Mouse (Mus musculus) midbrain, embryonic 14.5 days (tissue): ENCODE measurements around the gene Tasp1. TPM values are rescaled to one million over a fixed set of nuclear protein-coding genes. Genes with fewer than 3 reads are reported as not detected.
"Not testable (repeated sequence)": the region's sequence is repeated elsewhere in the genome, so short reads cannot be mapped to it uniquely, and the experiment has no call there.

Experiments
- ATAC-seq: fragments of 200-750 bp; cut with Nextera tagmentation; 2 replicates; pipeline ENCODE4 v1.8.0; 2017; ENCODE audit warnings: moderate number of reproducible peaks, moderate library complexity; ENCODE audit not compliant: low FRiP score, low TSS enrichment
- DNase-seq: peaks from one replicate; pipeline ENCODE4 v3.0.0-alpha.2; 2015
- H3K27ac ChIP-seq: fragments of 300-500 bp; sonication (generic); replicated peaks from 2 replicates; pipeline ENCODE4 v1.5.1; 2014; ENCODE audit warnings: mild to moderate bottlenecking, low read depth, low read length, moderate library complexity
- H3K27me3 ChIP-seq: fragments of 300-500 bp; sonication (generic); 2 replicates; pipeline ENCODE4 v1.6.1; 2014; ENCODE audit warnings: low read length, control low read depth, mixed read lengths; ENCODE audit not compliant: control insufficient read depth, insufficient read depth
- H3K36me3 ChIP-seq: fragments of 300-500 bp; sonication (generic); 2 replicates; pipeline ENCODE4 v1.6.1; 2014; ENCODE audit warnings: low read length, control low read depth; ENCODE audit not compliant: control insufficient read depth, insufficient read depth
- H3K4me1 ChIP-seq: fragments of 300-500 bp; sonication (generic); 2 replicates; pipeline ENCODE4 v1.6.1; 2014; ENCODE audit warnings: mild to moderate bottlenecking, antibody characterized with exemption, low read length, control low read depth; ENCODE audit not compliant: control insufficient read depth, insufficient read depth
- H3K4me2 ChIP-seq: fragments of 300-500 bp; sonication (generic); 2 replicates; pipeline ENCODE4 v1.6.1; 2014; ENCODE audit warnings: mild to moderate bottlenecking, low read length, moderate library complexity
- H3K4me3 ChIP-seq: fragments of 300-500 bp; sonication (generic); replicated peaks from 2 replicates; pipeline ENCODE4 v1.5.1; 2014; ENCODE audit warnings: low read depth, low read length
- H3K9ac ChIP-seq: fragments of 300-500 bp; sonication (generic); replicated peaks from 2 replicates; pipeline ENCODE4 v1.6.1; 2014; ENCODE audit warnings: mild to moderate bottlenecking, low read length, moderate library complexity
- H3K9me3 ChIP-seq: fragments of 300-500 bp; sonication (generic); 2 replicates; pipeline ENCODE4 v1.6.1; 2016; ENCODE audit warnings: low read length, control low read depth, mixed read lengths; ENCODE audit not compliant: control insufficient read depth
- WGBS: fragments of 180-500 bp; shearing (Covaris S2); extraction: QIAGEN DNeasy Blood & Tissue Kit; methylation state at CpG from one replicate; pipeline ENCODE4 v1.1.7; 2014; 5-methylcytosine and 5-hydroxymethylcytosine counted together
- polyA plus RNA-seq: library from polyadenylated mRNA; unstranded; fragments of >200 nt; fragmentation: Nextera tagmentation; extraction: Ambion mirVana; gene quantifications from 2 replicates; pipeline ENCODE4 v1.2.1, GENCODE M21; 2014

The Tasp1 gene
- polyA plus RNA-seq, 1 experiment from 2014 or later, result 19.8 TPM

DNA sequence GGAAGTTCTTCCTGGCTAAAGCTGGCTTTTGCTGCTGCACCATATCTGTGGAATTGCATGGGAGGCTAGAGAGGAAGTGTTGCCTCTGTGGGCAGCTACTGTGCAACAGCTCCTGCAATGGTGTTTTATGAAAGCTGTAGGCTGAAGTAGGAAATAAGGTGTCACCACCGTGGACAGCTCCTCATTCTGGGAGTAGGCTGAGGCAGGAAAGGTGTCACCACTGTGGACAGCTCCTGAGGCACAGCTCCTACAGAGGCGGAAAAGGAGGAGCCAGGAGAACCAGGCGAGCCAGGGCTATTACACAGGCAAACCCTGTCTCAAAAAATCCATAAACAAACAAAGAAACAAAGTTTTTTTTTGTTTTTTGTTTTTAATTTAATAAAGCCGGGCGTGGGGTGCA lies 29.4 kb upstream of the Tasp1 start:
- no peaks in the 10 kb centered on the region for H3K27me3 ChIP-seq
- H3K27ac ChIP-seq, result no peak overlapping the region
- no peak overlapping the region for H3K4me3 ChIP-seq
- no peaks in the 10 kb centered on the region for H3K4me1 ChIP-seq
- DNase-seq (no peak), ATAC-seq (no peak)
- 89% methylated on average over 5 of the region's 5 CpGs for WGBS
- H3K9me3 ChIP-seq, result no peaks in the 10 kb centered on the region
- H3K4me2 ChIP-seq, result no peak overlapping the region
- H3K9ac ChIP-seq, result no peak overlapping the region
- no peaks in the 10 kb centered on the region for H3K36me3 ChIP-seq

DNA sequence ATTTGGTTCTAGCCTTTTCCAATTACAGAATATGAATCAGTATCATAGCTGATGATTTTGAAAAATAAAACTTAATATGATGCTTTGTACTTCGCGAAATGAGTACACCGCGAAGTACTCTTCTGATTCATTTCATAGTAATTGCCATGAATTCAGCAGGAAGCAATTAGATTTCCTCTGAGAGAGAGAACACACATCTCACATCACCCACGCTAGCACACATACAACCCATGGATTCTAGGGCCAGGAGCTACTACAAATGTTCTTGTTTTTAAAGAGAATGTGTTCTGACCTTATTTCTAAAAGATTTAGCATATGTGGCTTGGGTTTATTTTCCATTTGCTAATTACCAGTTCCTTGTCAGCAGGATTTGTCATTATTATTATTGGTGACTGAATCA lies 26.8 kb upstream of the Tasp1 start:
- DNase-seq (no peak), ATAC-seq (no peak)
- 93% methylated on average over 5 of the region's 5 CpGs for WGBS
- Histone ChIP-seq H3K4me1 (no peaks in the 10 kb centered on the region), H3K4me3 (no peak overlapping the region), H3K9ac (no peak overlapping the region), H3K4me2 (no peak overlapping the region), H3K9me3 (no peaks in the 10 kb centered on the region), H3K36me3 (no peaks in the 10 kb centered on the region), H3K27ac (no peak overlapping the region), H3K27me3 (no peaks in the 10 kb centered on the region)

DNA sequence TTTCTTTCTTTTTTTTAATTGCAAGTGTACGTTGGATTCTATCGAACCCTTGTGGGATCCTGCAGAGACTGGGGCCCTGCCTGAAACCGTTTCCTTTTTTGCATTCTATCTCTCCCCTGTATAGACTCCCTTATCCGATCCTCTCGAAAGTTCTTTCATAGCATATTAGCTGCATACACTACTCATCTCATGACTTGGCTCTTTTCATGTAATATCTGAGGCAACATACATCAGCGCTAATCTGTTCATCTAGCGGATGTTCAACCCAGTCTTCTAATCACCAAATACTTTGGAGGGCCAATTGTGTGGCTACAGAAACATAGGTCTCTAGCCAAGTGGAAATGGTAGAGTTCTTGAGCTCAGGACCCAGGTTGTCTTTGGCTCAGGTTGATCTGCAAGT lies 17.6 kb upstream of the Tasp1 start:
- Histone ChIP-seq H3K27me3 (no peaks in the 10 kb centered on the region), H3K9me3 (no peaks in the 10 kb centered on the region), H3K36me3 (no peaks in the 10 kb centered on the region), H3K9ac (no peak overlapping the region), H3K4me2 (no peak overlapping the region), H3K4me3 (no peak overlapping the region), H3K27ac (no peak overlapping the region), H3K4me1 (no peaks in the 10 kb centered on the region)
- DNase-seq (no peak), ATAC-seq (no peak)
- 95% methylated on average over 7 of the region's 7 CpGs for WGBS

DNA sequence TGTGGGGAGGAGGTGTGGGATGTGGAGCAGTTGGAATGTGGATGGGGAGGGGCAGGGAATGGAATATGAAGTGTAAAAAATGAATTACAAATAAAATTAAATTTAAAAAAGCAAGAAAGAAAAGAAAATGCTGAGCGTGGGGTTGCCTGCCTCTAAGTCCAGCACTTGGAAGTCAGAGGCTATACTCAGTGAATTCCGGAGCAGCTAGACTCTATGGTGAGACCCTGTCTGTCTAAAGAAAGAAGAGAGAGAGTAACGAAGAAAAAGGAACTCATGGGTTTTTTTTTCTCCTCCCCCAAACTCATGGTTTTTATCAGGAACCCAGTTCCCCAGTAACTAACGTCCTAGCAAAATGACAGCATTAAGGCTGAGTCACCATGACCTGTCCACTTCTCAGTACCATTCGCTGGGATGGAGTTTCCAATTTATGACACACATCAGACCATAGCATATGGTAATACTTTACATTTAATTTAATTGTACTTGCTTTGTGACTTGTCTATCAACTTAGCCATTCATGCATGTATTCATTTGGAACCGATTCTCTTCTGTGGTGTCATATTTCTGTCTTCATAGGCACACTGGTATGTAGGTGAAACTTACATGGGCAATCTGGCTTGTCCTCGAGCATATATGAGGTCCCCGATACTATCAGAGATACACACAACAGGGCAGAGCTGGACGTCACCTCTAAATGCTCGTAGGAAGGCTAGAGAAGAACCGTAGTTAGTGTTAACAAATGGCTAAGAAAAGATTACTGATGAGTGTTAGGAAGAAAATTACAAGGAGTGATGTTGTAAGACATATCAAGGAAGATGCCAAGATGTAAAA lies 14.4 kb upstream of the Tasp1 start:
- no peak overlapping the region for H3K4me3 ChIP-seq
- ATAC-seq, result no peak
- no peaks in the 10 kb centered on the region for H3K9me3 ChIP-seq
- no peak overlapping the region for H3K4me2 ChIP-seq
- 91% methylated on average over 11 of the region's 11 CpGs for WGBS
- no peak overlapping the region for H3K9ac ChIP-seq
- no peak for DNase-seq
- no peaks in the 10 kb centered on the region for H3K27me3 ChIP-seq
- no peaks in the 10 kb centered on the region for H3K4me1 ChIP-seq
- H3K36me3 ChIP-seq, result no peaks in the 10 kb centered on the region
- no peak overlapping the region for H3K27ac ChIP-seq

DNA sequence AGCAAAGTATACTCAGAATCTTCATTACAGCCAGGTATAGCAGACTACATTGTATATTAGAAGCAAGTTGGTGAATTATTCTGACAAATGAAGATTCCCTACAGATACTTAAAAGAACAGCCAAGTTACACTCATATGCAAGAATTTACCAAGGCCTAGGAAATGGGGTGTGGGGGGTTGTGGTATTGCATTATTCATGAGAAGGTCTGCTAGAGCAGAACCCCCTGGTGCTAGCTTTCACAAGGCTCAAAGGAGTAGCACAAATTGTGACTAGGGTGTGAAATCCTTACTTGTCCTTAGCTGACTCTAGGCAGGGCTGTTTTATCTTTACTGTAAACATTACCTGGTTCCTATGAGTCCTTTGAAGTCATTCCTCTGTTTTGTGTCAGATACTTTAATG lies 12.7 kb upstream of the Tasp1 start:
- H3K36me3 ChIP-seq, H3K9ac ChIP-seq, ATAC-seq, H3K27ac ChIP-seq, H3K9me3 ChIP-seq, H3K4me1 ChIP-seq, H3K4me2 ChIP-seq, H3K4me3 ChIP-seq, DNase-seq, H3K27me3 ChIP-seq: not testable (repeated sequence)

- H3K9ac ChIP-seq, result no peak overlapping the region
- ATAC-seq (no peak), DNase-seq (no peak)
- WGBS, result 61% methylated on average over 6 of the region's 6 CpGs
- H3K27me3 ChIP-seq, result no peaks in the 10 kb centered on the region
- H3K4me1 ChIP-seq, result no peaks in the 10 kb centered on the region
- no peak overlapping the region for H3K4me2 ChIP-seq
- no peaks in the 10 kb centered on the region for H3K36me3 ChIP-seq
- no peak overlapping the region for H3K27ac ChIP-seq
- no peak overlapping the region for H3K4me3 ChIP-seq
- H3K9me3 ChIP-seq, result no peaks in the 10 kb centered on the region
Observed at GRCm38 (mm10) chr2:140078600-140079280, 12.1 kb upstream of the Tasp1 start.

DNA sequence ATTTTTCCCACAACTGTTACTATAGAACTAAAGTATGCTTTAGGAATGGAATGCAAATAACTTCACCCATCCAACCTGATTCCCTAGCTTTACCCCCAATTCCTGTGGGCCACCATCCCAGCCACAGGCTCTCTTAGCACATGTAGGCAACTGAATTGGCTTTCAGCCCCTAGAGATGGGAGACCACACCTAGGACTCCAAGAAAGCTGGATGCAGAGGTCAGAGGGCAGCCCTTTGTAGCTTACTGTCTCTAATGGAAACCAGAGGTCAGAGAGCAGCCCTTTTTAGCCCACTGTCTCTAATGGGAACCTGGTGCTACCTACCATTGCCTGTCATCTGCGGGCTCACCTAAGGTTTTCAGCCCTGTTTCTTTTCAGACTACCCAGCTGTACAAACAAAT lies 10.9 kb upstream of the Tasp1 start:
- Histone ChIP-seq H3K4me1 (no peaks in the 10 kb centered on the region), H3K27ac (no peak overlapping the region), H3K27me3 (no peaks in the 10 kb centered on the region), H3K9ac (no peak overlapping the region), H3K9me3 (no peaks in the 10 kb centered on the region), H3K4me3 (no peak overlapping the region), H3K36me3 (no peaks in the 10 kb centered on the region), H3K4me2 (no peak overlapping the region)
- DNase-seq (no peak), ATAC-seq (no peak)
- WGBS, result 26% methylated on average over 1 of the region's 1 CpGs

DNA sequence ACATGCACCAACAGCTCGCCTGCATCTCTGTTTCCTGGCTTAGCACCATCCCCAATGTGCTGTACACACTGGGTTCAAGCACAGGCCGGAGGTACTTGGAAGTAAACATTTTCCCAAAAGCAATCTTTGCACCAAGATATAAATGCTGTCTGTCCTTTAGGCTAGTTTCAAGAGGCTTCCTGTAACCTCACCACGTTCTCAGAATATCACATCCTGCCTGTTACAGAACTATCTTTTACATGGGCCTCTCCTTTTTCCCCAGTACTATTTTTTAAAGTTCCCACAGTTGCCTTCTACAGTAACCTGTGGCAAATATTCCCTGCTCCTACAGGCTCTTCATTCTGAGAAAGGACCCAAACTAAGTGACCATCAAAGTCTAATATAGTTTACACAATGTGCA lies 8.5 kb upstream of the Tasp1 start:
- Histone ChIP-seq H3K36me3 (no peaks in the 10 kb centered on the region), H3K4me1 (no peaks in the 10 kb centered on the region), H3K9ac (no peak overlapping the region), H3K4me2 (no peak overlapping the region), H3K27me3 (no peaks in the 10 kb centered on the region), H3K27ac (no peak overlapping the region), H3K4me3 (no peak overlapping the region), H3K9me3 (no peaks in the 10 kb centered on the region)
- ATAC-seq (no peak), DNase-seq (no peak)
- 83% methylated on average over 3 of the region's 3 CpGs for WGBS

- Histone ChIP-seq H3K4me3 (peak overlapping the region; percentile 82), H3K9ac (no peak overlapping the region; the same call in 1 of the 2 replicates), H3K27ac (peak overlapping the region; percentile 93; the same call in 1 of the 2 replicates), H3K4me1 (peaks cover 4% of the 10 kb centered on the region; the same call in 1 of the 2 replicates), H3K36me3 (no peaks in the 10 kb centered on the region), H3K9me3 (no peaks in the 10 kb centered on the region), H3K27me3 (no peaks in the 10 kb centered on the region), H3K4me2 (peak overlapping the region; percentile 76)
- DNase-seq (no peak), ATAC-seq (no peak)
- 59% methylated on average over 4 of the region's 4 CpGs for WGBS
Observed at GRCm38 (mm10) chr2:140067516-140067915, 911 bp upstream of the Tasp1 start.
